Mouse (Mus musculus): ENCODE data around the gene Csnk1g2. TPM values are rescaled to one million over a fixed set of nuclear protein-coding genes. Genes with fewer than 3 reads are reported as not detected.
"Not testable (repeated sequence)": the region's sequence is repeated elsewhere in the genome, so short reads cannot be mapped to it uniquely, and the experiment has no call there.

Gene Csnk1g2
- polyA plus RNA-seq, 1 experiment from 2014 or later = 123 TPM

GRCm38 (mm10) chr10:80585581-80585980 is 37.1 kb upstream of the Csnk1g2 start:
- DNase-seq (ENCODE audit: extremely low spot score, low spot score) = no peak
- H3K27me3 ChIP-seq (ENCODE audit: poor library complexity, severe bottlenecking) = no peaks in the 10 kb centered on the region
- 93% methylated on average over 8 of the region's 8 CpGs for WGBS
- peaks cover 48% of the 10 kb centered on the region for H3K36me3 ChIP-seq (replicated peaks)
- 0 out of 2 replicates have a peak overlapping the region, but pooled peaks have one; percentile 0 for H3K4me3 ChIP-seq
- no peaks in the 10 kb centered on the region for H3K9me3 ChIP-seq
- peaks cover 64% of the 10 kb centered on the region for H3K4me1 ChIP-seq
- no peak overlapping the region for H3K27ac ChIP-seq

- WGBS = 95% methylated on average over 47 of the region's 51 CpGs
- H3K27me3 ChIP-seq (ENCODE audit: poor library complexity, severe bottlenecking) = no peaks in the 10 kb centered on the region
- peaks cover 66% of the 10 kb centered on the region for H3K4me1 ChIP-seq
- H3K9me3 ChIP-seq = no peaks in the 10 kb centered on the region
- H3K4me3 ChIP-seq = peak overlapping the region; percentile 22; the same call in 1 of the 2 replicates
- H3K27ac ChIP-seq = peak overlapping the region; percentile 69
- DNase-seq (ENCODE audit: extremely low spot score, low spot score) = no peak
- peaks cover 48% of the 10 kb centered on the region for H3K36me3 ChIP-seq (replicated peaks)
These were observed 36.0 kb upstream of the Csnk1g2 start for GRCm38 (mm10) chr10:80586407-80587304.

GRCm38 (mm10) chr10:80587305-80587657 is 35.4 kb upstream of the Csnk1g2 start:
- Histone ChIP-seq H3K27ac (peak overlapping the region; percentile 69), H3K9me3 (no peaks in the 10 kb centered on the region), H3K4me3 (peak overlapping the region; percentile 22; the same call in 1 of the 2 replicates), H3K4me1 (peaks cover 66% of the 10 kb centered on the region), H3K27me3 (ENCODE audit: poor library complexity, severe bottlenecking) (no peaks in the 10 kb centered on the region), H3K36me3 (replicated peaks) (peaks cover 46% of the 10 kb centered on the region)
- 58% methylated on average over 4 of the region's 4 CpGs for WGBS
- DNase-seq (ENCODE audit: extremely low spot score, low spot score) = no peak

GRCm38 (mm10) chr10:80589127-80589878 is 33.3 kb upstream of the Csnk1g2 start:
- Histone ChIP-seq H3K27ac (peak overlapping the region; percentile 89), H3K36me3 (replicated peaks) (peaks cover 28% of the 10 kb centered on the region), H3K4me3 (peak overlapping the region; percentile 98), H3K4me1 (peaks cover 55% of the 10 kb centered on the region), H3K9me3 (no peaks in the 10 kb centered on the region), H3K27me3 (ENCODE audit: poor library complexity, severe bottlenecking) (no peaks in the 10 kb centered on the region)
- no peak for DNase-seq (ENCODE audit: extremely low spot score, low spot score)
- WGBS = 22% methylated on average over 12 of the region's 12 CpGs

GRCm38 (mm10) chr10:80589879-80590854 is 32.5 kb upstream of the Csnk1g2 start, which contains the start of gene Abhd17a:
Gene Abhd17a (minus strand): TSS chr10:80590341.
- peak within 1 kb of the TSS; percentile 89 for H3K27ac ChIP-seq

GRCm38 (mm10) chr10:80596318-80596717 is 26.3 kb upstream of the Csnk1g2 start:
- DNase-seq (ENCODE audit: extremely low spot score, low spot score) = no peak
- Histone ChIP-seq H3K4me1 (no peaks in the 10 kb centered on the region), H3K36me3 (replicated peaks) (no peaks in the 10 kb centered on the region), H3K9me3 (no peaks in the 10 kb centered on the region), H3K27me3 (ENCODE audit: poor library complexity, severe bottlenecking) (no peaks in the 10 kb centered on the region), H3K4me3 (no peak overlapping the region), H3K27ac (no peak overlapping the region)
- 62% methylated on average over 4 of the region's 4 CpGs for WGBS

More at GRCm38 (mm10) chr10:80589879-80590854, 32.5 kb upstream of the Csnk1g2 start, which contains the start of gene Abhd17a:
- WGBS = under 1% methylated on average over 73 of the region's 73 CpGs
- Histone ChIP-seq H3K27me3 (ENCODE audit: poor library complexity, severe bottlenecking) (no peaks in the 10 kb centered on the region), H3K4me1 (peaks cover 47% of the 10 kb centered on the region), H3K4me3 (peak within 1 kb of the TSS; percentile 98), H3K36me3 (replicated peaks) (peaks cover 20% of the 10 kb centered on the region), H3K9me3 (no peaks in the 10 kb centered on the region)
- DNase-seq (ENCODE audit: extremely low spot score, low spot score) = peak; percentile 98

- Histone ChIP-seq H3K27ac (peak within 1 kb of the TSS; percentile 90), H3K4me1 (peaks cover 30% of the 10 kb centered on the region), H3K4me3 (peak within 1 kb of the TSS; percentile 79), H3K9me3 (no peaks in the 10 kb centered on the region), H3K36me3 (replicated peaks) (peaks cover 27% of the 10 kb centered on the region), H3K27me3 (ENCODE audit: poor library complexity, severe bottlenecking) (no peaks in the 10 kb centered on the region)
- peak; percentile 96 for DNase-seq (ENCODE audit: extremely low spot score, low spot score)
- under 1% methylated on average over 54 of the region's 54 CpGs for WGBS
These were observed 19.8 kb upstream of the Csnk1g2 start, which contains the start of the genes Scamp4 and Adat3 for GRCm38 (mm10) chr10:80602698-80603325. Gene Scamp4 (plus strand): TSS chr10:80602872. Gene Adat3 (plus strand): TSS chr10:80602880.

- Histone ChIP-seq H3K9me3 (no peaks in the 10 kb centered on the region), H3K36me3 (replicated peaks) (peaks cover 33% of the 10 kb centered on the region), H3K4me3 (peak overlapping the region; percentile 79), H3K27ac (peak overlapping the region; percentile 90), H3K4me1 (peaks cover 30% of the 10 kb centered on the region), H3K27me3 (ENCODE audit: poor library complexity, severe bottlenecking) (no peaks in the 10 kb centered on the region)
- no peak for DNase-seq (ENCODE audit: extremely low spot score, low spot score)
- WGBS = 37% methylated on average over 7 of the region's 7 CpGs
These were observed 19.3 kb upstream of the Csnk1g2 start for GRCm38 (mm10) chr10:80603364-80603763.

GRCm38 (mm10) chr10:80604001-80604509 is 18.6 kb upstream of the Csnk1g2 start:
- Histone ChIP-seq H3K27ac (peak overlapping the region; percentile 90; the same call in 1 of the 2 replicates), H3K4me3 (peak overlapping the region; percentile 79), H3K27me3 (ENCODE audit: poor library complexity, severe bottlenecking) (no peaks in the 10 kb centered on the region), H3K36me3 (replicated peaks) (peaks cover 40% of the 10 kb centered on the region), H3K4me1 (peaks cover 30% of the 10 kb centered on the region), H3K9me3 (no peaks in the 10 kb centered on the region)
- DNase-seq (ENCODE audit: extremely low spot score, low spot score) = no peak
- 93% methylated on average over 7 of the region's 7 CpGs for WGBS

- Histone ChIP-seq H3K27ac (no peak overlapping the region), H3K36me3 (replicated peaks) (peaks cover 49% of the 10 kb centered on the region), H3K27me3 (ENCODE audit: poor library complexity, severe bottlenecking) (no peaks in the 10 kb centered on the region), H3K4me1 (peaks cover 30% of the 10 kb centered on the region), H3K4me3 (no peak overlapping the region), H3K9me3 (no peaks in the 10 kb centered on the region)
- 97% methylated on average over 2 of the region's 2 CpGs for WGBS
- no peak for DNase-seq (ENCODE audit: extremely low spot score, low spot score)
These were observed 17.6 kb upstream of the Csnk1g2 start for GRCm38 (mm10) chr10:80604988-80605387.

GRCm38 (mm10) chr10:80605721-80606120 is 16.9 kb upstream of the Csnk1g2 start, which contains the start of gene Gm49322:
Gene Gm49322 (plus strand): TSS chr10:80606021.
- 86% methylated on average over 4 of the region's 4 CpGs for WGBS
- Histone ChIP-seq H3K36me3 (replicated peaks) (peaks cover 57% of the 10 kb centered on the region), H3K4me1 (peaks cover 34% of the 10 kb centered on the region)
- H3K9me3 ChIP-seq; H3K27me3 ChIP-seq (ENCODE audit: poor library complexity, severe bottlenecking); H3K27ac ChIP-seq; H3K4me3 ChIP-seq; DNase-seq (ENCODE audit: extremely low spot score, low spot score): not testable (repeated sequence)

Measured in forebrain, embryonic 10.5 days (tissue).